Mouse (Mus musculus) stomach, adult 2 months (tissue): ENCODE results near the gene Cluap1. TPM values are rescaled to one million over a fixed set of nuclear protein-coding genes. Genes with fewer than 3 reads are reported as not detected.

ENCODE experiments used
- polyA plus RNA-seq: library from polyadenylated mRNA; depleted of rRNA; stranded (reverse); fragments of >200 nt; gene quantifications from 2 replicates; pipeline ENCODE4 v1.2.3, GENCODE M21; 2012; rRNA removed

Gene Cluap1
- polyA plus RNA-seq = 1.4 and 1.9 TPM in 2 replicates

GRCm38 (mm10) chr16:3908537-3909111, at the start of gene Cluap1, which contains the start of gene 1700037C18Rik:
TSS of gene Cluap1 (plus strand) at chr16:3908801.
TSS of gene 1700037C18Rik (minus strand) at chr16:3908689.

GRCm38 (mm10) chr16:3872216-3873047, 36.2 kb upstream of the Cluap1 start, which contains the start of gene Naa60:
TSS of gene Naa60 (plus strand) at chr16:3872375.

GRCm38 (mm10) chr16:3884201-3885064, 24.2 kb upstream of the Cluap1 start, which contains the start of the genes Zfp597 and Gm20695:
TSS of gene Zfp597 (minus strand) at chr16:3884561.
TSS of gene Gm20695 (plus strand) at chr16:3884648.

GRCm38 (mm10) chr16:3976251-3976671, 67.7 kb downstream of the Cluap1 start, which contains the start of gene Nlrc3:
TSS of gene Nlrc3 (minus strand) at chr16:3976632.

Other genes starting within 250 kb of the Cluap1 start
- 0.05 and 0.13 TPM in 2 replicates for gene Mefv, start 190.7 kb upstream of the Cluap1 start, polyA plus RNA-seq
- 2.3 and 2.7 TPM in 2 replicates for gene Zfp263, start 164.7 kb upstream of the Cluap1 start, polyA plus RNA-seq
- gene Olfr15, start 77.9 kb upstream of the Cluap1 start, polyA plus RNA-seq = not detected in 2 replicates
- 0.26 and 0.38 TPM in 2 replicates for gene Zfp174, start 61.5 kb upstream of the Cluap1 start, polyA plus RNA-seq
- 30.6 and 34.5 TPM in 2 replicates for gene Naa60, start 36.4 kb upstream of the Cluap1 start, polyA plus RNA-seq
- 0.62 and 0.76 TPM in 2 replicates for gene Zfp597, start 24.2 kb upstream of the Cluap1 start, polyA plus RNA-seq
- gene Gm20695, start 24.2 kb upstream of the Cluap1 start, polyA plus RNA-seq = not detected in 2 replicates
- 5.5 and 11.8 TPM in 2 replicates for gene 1700037C18Rik, start 112 bp upstream of the Cluap1 start, polyA plus RNA-seq
- 0.81 and 1.8 TPM in 2 replicates for gene Nlrc3, start 67.8 kb downstream of the Cluap1 start, polyA plus RNA-seq
- 4.7 and 6.4 TPM in 2 replicates for gene Slx4, start 95.0 kb downstream of the Cluap1 start, polyA plus RNA-seq
- gene Dnase1, start 128.1 kb downstream of the Cluap1 start, polyA plus RNA-seq = 0.08 and 0.14 TPM in 2 replicates
- 29.0 and 40.5 TPM in 2 replicates for gene Trap1, start 169.0 kb downstream of the Cluap1 start, polyA plus RNA-seq